Mouse (Mus musculus) ZHBTc4 (cell line): Measurements from ENCODE around the gene Nod2.
"Not testable (repeated sequence)": the region's sequence is repeated elsewhere in the genome, so short reads cannot be mapped to it uniquely, and the experiment has no call there.

ENCODE experiments used
- DNase-seq: peaks from one replicate; pipeline ENCODE4 v3.0.0-alpha.2; 2011; ENCODE audit warnings: low read depth, low spot score

The Nod2 gene

GRCm38 (mm10) chr8:88631081-88631480 lies 16.0 kb upstream of the Nod2 start:
- DNase-seq, result peak; percentile 20

GRCm38 (mm10) chr8:88633343-88633765 lies 13.8 kb upstream of the Nod2 start:
- no peak for DNase-seq

- peak; percentile 42 for DNase-seq
Observed at GRCm38 (mm10) chr8:88635474-88636397, 11.4 kb upstream of the Nod2 start, which contains the start of gene Snx20. Gene Snx20, minus strand, starts transcription at chr8:88636128.

- no peak for DNase-seq
Observed at GRCm38 (mm10) chr8:88637092-88638000, 9.8 kb upstream of the Nod2 start.

GRCm38 (mm10) chr8:88638908-88639307 lies 8.2 kb upstream of the Nod2 start:
- DNase-seq, result no peak

GRCm38 (mm10) chr8:88642734-88643564 lies 4.2 kb upstream of the Nod2 start:
- no peak for DNase-seq

- no peak for DNase-seq
Observed at GRCm38 (mm10) chr8:88648322-88648721, 1.2 kb downstream of the Nod2 start.

- DNase-seq, result no peak
Observed at GRCm38 (mm10) chr8:88650016-88650708, 3.0 kb downstream of the Nod2 start.

GRCm38 (mm10) chr8:88651122-88651521 lies 4.0 kb downstream of the Nod2 start:
- DNase-seq, result not testable (repeated sequence)

- no peak for DNase-seq
Observed at GRCm38 (mm10) chr8:88655334-88655733, 8.2 kb downstream of the Nod2 start.

- DNase-seq, result no peak
Observed at GRCm38 (mm10) chr8:88659873-88660272, 12.8 kb downstream of the Nod2 start.

- DNase-seq, result no peak
Observed at GRCm38 (mm10) chr8:88662401-88662821, 15.3 kb downstream of the Nod2 start.

GRCm38 (mm10) chr8:88664121-88664520 lies 17.0 kb downstream of the Nod2 start:
- no peak for DNase-seq

GRCm38 (mm10) chr8:88664947-88665346 lies 17.8 kb downstream of the Nod2 start:
- DNase-seq, result peak; percentile 57

GRCm38 (mm10) chr8:88666435-88666834 lies 19.3 kb downstream of the Nod2 start:
- DNase-seq, result no peak

GRCm38 (mm10) chr8:88668400-88669086 lies 21.4 kb downstream of the Nod2 start:
- DNase-seq, result no peak

GRCm38 (mm10) chr8:88670782-88671181 lies 23.7 kb downstream of the Nod2 start:
- DNase-seq, result no peak

- no peak for DNase-seq
Observed at GRCm38 (mm10) chr8:88671575-88671974, 24.5 kb downstream of the Nod2 start.

GRCm38 (mm10) chr8:88673859-88674258 lies 26.7 kb downstream of the Nod2 start:
- no peak for DNase-seq
